Mouse (Mus musculus) layer of hippocampus, adult 8-10 months (tissue): Measurements from ENCODE around the gene Pam16. TPM values are rescaled to one million over a fixed set of nuclear protein-coding genes. Genes with fewer than 3 reads are reported as not detected.
A peak's percentile ranks its signal among the peaks of the same experiment; 100 is the strongest.

ENCODE experiments used
- DNase-seq, 2 experiments: peaks; one replicate each; pipeline ENCODE4 v3.0.0; 2022; ENCODE audit warnings: low spot score in 2 of 2
- total RNA-seq, 4 experiments: library from RNA; stranded (reverse); gene quantifications; 2 replicates each; pipeline ENCODE4 v1.2.4; 2022

Gene Pam16
- total RNA-seq, 4 experiments from 2014 or later = 81.5 to 100 (median 89.5) TPM

DNA sequence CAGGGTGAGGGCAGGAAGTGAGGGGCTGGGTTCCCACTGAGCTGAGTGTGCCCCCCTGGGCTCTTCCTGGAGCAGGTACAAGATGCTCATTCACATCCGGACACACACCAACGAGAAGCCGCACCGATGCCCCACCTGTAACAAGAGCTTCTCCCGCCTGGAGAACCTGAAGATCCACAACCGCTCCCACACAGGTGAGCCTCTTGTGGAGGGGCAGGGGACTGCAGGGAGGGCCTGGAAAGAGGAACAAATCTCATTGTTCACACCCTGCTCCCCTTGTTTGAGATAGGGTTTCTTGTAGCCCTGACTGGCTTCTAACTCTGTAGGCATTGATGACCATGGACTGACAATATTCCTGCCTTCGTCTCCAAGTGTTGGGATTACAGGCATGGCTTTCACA lies 13.1 kb downstream of the Pam16 start:
- no peak for DNase-seq

- no peak for DNase-seq
These were observed 13.6 kb downstream of the Pam16 start for GRCm38 (mm10) chr16:4611193-4611592.

DNA sequence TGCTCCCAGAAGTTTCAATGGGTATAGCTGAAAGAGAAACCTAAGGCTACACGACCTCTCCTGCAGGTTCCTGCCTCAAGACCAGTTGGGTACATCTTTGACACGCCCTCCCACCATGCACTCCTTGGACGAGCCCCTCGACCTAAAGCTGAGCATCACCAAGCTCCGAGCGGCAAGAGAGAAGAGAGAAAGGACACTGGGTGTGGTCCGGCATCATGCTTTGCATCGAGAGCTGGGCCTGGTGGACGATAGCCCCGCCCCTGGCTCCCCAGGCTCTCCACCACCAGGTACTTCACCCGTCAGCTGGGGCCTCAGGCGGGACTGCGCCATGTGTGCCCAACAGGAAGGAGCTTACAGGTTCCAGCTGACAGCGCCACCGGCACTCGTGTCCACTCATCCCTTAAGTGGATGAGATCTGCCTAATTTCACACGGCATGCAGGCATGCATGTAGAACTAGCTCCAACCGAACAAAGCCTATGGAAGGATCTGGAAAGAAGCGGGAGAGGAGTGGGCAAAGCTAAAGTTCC lies 16.2 kb downstream of the Pam16 start:
- no peak for DNase-seq

DNA sequence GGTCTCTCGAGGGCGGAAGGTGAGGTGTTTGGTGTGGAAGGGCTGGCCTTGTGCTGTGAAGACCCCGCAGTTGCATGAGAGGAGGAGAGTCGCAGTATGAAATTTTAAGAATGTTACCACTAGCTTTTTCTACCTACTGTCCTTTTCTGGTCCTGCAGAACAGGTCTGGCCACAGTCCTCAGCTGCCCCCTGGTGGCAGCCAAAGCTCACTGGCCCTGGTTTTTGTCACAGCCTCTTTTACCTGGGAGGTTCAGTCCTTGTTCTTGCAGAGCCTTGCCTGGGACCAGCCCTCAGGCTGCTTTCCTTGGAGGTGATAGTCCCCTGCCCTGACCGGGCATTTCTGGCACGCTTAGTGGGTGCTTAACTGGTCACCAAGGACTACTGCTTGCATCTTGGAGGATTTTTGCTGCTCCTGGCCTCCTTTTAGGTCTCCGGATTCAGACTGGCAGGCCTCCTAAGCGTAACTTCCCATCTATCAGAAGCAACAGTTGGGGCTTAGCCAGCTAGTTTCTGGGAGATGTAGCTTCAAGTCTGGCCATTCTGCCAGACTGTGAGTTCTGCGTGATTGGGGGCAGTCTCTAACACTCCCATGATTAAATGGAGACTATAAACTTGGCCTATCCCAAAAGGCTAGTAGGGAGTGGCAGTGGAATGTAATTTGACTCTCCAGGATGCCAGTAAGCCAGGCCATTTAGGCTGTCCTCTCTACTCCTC lies 16.8 kb downstream of the Pam16 start:
- peak; percentile 61 to 82 for DNase-seq

DNA sequence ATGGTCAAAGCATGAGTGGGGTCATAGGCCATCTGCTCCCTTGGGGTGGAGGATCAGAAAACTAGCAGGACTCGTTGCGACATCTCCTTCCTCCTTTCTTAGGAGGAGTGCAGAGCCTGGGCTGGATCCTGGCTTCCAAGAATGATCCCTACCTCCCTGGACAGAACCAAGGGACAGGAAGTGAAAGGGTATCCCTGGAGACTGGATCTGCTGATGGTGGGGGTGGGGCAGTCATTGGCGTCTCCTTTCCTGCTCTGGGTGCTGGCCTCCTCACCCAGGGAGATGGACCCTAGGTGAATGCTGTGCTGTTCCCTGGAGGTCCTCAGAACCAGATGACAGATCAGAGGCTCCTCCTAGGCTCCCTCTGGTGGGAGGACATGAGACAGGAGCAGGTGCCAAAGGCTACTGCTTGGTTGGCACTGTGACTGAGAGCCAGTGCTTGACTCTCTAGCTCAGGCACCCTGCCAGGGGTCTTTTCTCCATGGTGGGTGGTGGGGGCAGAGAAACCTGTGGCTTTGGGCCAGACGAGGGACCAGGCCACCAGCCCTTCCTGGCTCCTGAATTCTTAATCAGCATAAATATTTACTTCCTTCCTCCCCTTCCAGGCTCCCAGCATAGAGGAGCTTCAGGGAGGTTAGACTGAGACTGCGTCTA lies 18.2 kb downstream of the Pam16 start:
- DNase-seq = no peak

GRCm38 (mm10) chr16:4605514-4606131 lies 19.2 kb downstream of the Pam16 start:
- DNase-seq = no peak

GRCm38 (mm10) chr16:4604293-4604837 lies 20.4 kb downstream of the Pam16 start:
- DNase-seq = no peak

- no peak for DNase-seq
These were observed 21.3 kb downstream of the Pam16 start for GRCm38 (mm10) chr16:4603453-4603837.

DNA sequence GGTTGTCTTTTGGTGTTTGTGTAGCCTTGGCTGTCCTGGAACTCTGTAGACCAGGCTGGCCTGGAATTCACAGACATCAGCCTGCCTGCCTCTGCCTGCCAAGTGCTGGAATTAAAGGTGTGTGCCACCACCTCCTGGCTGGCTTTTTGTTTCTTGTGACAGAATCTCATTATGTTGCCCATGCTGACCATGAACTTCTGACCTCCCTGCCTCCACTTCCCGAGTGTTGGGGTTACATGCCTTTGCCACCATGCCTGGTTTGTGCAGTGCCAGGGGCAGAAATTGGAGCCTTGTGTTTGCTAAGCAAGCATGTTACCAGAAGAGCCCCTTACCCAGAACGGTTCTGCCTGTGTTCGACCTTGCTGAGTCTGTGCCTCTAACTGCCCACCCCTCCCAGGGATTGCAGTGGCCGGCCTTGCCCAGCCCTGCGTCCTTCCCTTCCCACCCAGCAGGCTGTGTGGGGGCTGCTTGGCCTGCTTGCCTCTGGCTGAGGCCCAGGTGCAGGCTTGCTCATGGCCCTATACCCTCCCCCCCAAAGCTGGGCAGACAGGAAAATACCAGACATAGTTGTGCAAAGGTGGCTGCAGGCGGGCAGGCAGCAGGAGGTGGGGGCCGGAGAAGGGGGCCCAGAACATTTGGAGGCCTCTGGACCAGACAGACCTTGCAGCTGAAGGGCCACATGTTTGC lies 21.9 kb downstream of the Pam16 start:
- no peak for DNase-seq

GRCm38 (mm10) chr16:4602189-4602588 lies 22.6 kb downstream of the Pam16 start:
- DNase-seq = no peak

DNA sequence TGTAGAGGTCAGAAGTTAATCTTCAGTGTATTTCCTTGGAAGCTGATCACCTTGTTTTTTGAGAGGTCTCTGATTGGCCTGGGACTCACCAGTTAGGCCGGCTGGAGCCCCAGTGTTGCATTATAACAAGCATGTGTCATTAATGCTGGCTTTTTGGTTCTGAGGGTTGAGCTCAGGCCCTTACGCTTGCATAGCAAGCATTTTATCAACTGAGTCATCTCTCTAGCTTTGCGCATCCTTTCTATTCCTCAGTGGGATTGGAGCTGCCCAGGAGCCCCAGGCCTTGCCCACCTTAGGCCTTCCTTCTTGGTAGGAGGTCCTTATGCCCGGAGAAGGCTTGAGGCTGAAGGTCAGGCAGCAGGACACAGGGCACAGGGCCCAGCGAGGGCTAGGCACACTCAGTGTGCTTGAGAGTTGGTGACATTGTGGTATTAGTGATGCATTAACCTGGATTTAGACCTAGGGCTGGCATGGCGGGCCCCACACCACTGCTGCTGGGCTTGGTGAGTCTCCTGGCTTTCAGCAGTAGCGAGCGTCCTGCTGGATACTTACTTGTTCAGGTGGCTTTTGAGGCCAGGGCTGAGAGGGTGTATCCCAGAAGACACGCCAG lies 24.0 kb downstream of the Pam16 start:
- no peak for DNase-seq

GRCm38 (mm10) chr16:4599616-4600015 lies 25.2 kb downstream of the Pam16 start:
- DNase-seq = no peak

- DNase-seq = no peak
These were observed 25.8 kb downstream of the Pam16 start for GRCm38 (mm10) chr16:4598891-4599543.

- DNase-seq = no peak
These were observed 26.7 kb downstream of the Pam16 start for GRCm38 (mm10) chr16:4598041-4598440.

DNA sequence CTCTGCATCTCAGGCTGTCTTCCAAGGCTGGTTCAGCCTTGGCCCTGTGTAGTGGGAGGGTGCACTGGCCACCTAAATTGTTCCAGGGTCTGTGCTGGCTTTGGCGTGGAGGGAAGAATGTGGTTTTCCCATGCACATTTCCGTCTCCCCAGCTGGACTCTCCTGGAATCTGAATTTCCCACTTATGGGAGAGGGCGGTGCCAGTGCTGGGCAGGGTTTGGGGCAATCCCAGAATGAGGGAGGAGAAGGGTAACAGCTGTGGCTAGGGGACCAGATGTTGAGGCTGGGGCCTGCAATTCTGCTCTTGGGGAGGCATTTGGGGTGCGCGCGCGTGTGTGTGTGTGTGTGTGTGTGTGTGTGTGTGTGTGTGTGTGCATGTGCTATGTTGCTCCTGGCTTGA lies 27.5 kb downstream of the Pam16 start:
- no peak for DNase-seq

DNA sequence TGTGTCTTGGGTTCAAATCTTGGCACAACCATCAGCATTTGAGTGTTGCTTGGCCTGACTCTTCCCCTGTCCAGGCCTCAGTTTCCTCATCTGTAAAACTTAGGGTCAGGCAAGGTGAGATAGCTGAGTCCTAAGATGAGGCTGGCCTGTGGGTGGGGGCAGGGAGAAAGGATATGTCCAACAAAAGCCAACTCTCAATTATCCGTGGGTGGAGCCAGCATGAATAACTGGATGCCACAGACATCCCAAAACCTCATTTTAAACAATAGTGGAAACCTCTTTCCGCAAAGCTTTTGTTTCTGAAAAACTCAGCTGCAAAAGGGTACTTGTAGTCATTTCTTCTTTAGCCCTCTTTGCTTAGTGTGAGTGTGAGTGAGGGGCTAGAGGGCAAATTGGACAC lies 28.0 kb downstream of the Pam16 start:
- DNase-seq = no peak

DNA sequence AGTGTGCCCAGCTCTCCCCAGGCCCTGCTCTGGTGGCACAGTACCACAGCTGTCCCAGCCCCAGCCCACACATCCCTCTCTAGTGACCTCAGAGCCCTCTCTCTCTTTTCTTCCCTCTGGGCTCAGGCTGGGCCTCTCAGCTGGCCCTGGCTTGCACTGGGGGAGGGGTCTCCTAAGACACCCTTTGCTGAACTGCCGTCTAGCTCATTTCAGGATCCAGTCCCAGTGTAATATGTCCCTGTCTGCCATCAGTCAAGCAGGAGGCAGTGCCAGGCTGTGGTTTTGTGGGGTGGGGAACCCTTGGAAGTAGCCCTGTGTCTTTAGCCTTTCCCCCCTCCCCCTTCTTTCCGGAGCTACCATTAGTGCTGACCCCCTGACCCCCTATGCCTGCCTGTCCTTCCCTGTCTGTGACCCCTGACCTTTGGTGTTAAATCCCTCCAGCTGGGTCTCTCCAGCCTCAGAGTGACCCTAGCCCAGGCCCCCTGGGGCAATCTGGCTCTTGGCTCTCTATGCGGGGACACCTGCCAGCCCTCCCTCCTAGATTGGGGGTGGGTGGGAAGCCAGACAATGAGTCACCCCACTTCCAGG lies 28.6 kb downstream of the Pam16 start:
- DNase-seq = no peak

GRCm38 (mm10) chr16:4595527-4595963 lies 29.2 kb downstream of the Pam16 start:
- no peak for DNase-seq

- DNase-seq = no peak
These were observed 29.8 kb downstream of the Pam16 start for GRCm38 (mm10) chr16:4594814-4595526.
